Comparison of ENCODE assay signal across 19 mouse cellular contexts in the genomic region with DNA sequence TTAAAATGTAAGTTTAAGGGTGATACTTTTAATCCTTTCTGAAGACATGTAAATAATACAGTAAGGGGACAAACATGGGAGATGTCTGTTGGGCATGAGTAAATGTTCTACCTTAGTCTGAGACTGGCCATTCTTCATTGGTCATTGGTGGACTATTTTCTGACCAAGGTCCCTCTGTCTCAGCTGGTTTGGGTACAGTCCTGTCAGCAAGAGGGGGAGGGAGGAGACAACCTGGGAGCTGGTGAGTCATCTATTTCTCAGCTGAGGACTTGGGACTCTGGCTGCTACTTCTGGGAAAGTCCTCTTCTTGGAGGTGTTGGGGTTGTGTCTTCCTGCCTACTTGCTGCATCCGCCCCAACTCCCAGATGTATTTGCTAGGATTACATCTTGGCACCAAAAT. TPM values are rescaled to one million over a fixed set of nuclear protein-coding genes. Genes with fewer than 3 reads are reported as not detected.
"Had no signal": no experiment of that assay in that cellular context is flagged by ENCODE, and none has a peak within 500 bp of the region (broad histone marks: within the 10 kb centered on the region; RNA-seq: fewer than 3 reads in every experiment).

No protein-coding gene starts in this region.

- H3K36me3 ChIP-seq: limb, embryonic 10.5 days; liver, embryonic 15.5 days; neural tube, embryonic 12.5 days had no signal

- H3K9me3 ChIP-seq: limb, embryonic 10.5 days; liver, embryonic 15.5 days; neural tube, embryonic 12.5 days had no signal

- H3K4me3 ChIP-seq: layer of hippocampus, adult 2 months; limb, embryonic 10.5 days; liver, embryonic 15.5 days; neural tube, embryonic 12.5 days had no signal

- H3K4me2 ChIP-seq: liver, embryonic 11.5 days; liver, embryonic 15.5 days; neural tube, embryonic 12.5 days had no signal

- DNase-seq: lung, adult 2 months; lung, postnatal 36 days; midbrain, embryonic 14.5 days; thymus, adult 18-20 months; thymus, postnatal 14 days had no signal

- H3K27ac ChIP-seq: layer of hippocampus, adult 2 months; limb, embryonic 10.5 days; liver, embryonic 15.5 days; neural tube, embryonic 12.5 days had no signal

- ATAC-seq: intestine, embryonic 16.5 days; lung, postnatal 0 days had no signal

- H3K9ac ChIP-seq: liver, embryonic 15.5 days; neural tube, embryonic 12.5 days had no signal

RNA-seq across cellular contexts. Expression of gene Rhov, which starts 3.1 kb away (rescaled TPM):
- total RNA-seq: megakaryocyte progenitor cell, adult 5-6 weeks had no signal
- polyA plus RNA-seq: liver, embryonic 11.5 days had no signal

RNA-seq across cellular contexts. Expression of gene Spint1, which starts 37.0 kb away (rescaled TPM):
- total RNA-seq: monocyte, adult 5-6 weeks; neutrophil, adult 5-6 weeks had no signal

RNA-seq across cellular contexts. Expression of gene Ppp1r14d, which starts 44.4 kb away (rescaled TPM):
- total RNA-seq: layer of hippocampus, adult 2 months; layer of hippocampus, postnatal 14 days; left cerebral cortex, adult 18-20 months; left cerebral cortex, postnatal 14 days; megakaryocyte progenitor cell, adult 5-6 weeks; monocyte, adult 5-6 weeks; neutrophil, adult 5-6 weeks had no signal
- polyA plus RNA-seq: limb, embryonic 10.5 days; limb, embryonic 14.5 days; liver, embryonic 11.5 days; liver, embryonic 15.5 days; midbrain, embryonic 14.5 days; neural tube, embryonic 12.5 days had no signal

RNA-seq across cellular contexts. Expression of gene Dll4, which starts 51.5 kb away (rescaled TPM):
- total RNA-seq: monocyte, adult 5-6 weeks; neutrophil, adult 5-6 weeks had no signal
